Mouse (Mus musculus): ENCODE measurements around the gene Abi3bp.
A peak's percentile ranks its signal among the peaks of the same experiment; 100 is the strongest.

Abi3bp gene

GRCm38 (mm10) chr16:56690715-56691114 is 213.0 kb downstream of the Abi3bp start:
- no peak for DNase-seq

GRCm38 (mm10) chr16:56696448-56696847 is 218.8 kb downstream of the Abi3bp start:
- no peak for DNase-seq

GRCm38 (mm10) chr16:56700898-56701297 is 223.2 kb downstream of the Abi3bp start:
- DNase-seq = no peak

GRCm38 (mm10) chr16:56705731-56706130 is 228.1 kb downstream of the Abi3bp start:
- no peak for DNase-seq

GRCm38 (mm10) chr16:56710071-56710470 is 232.4 kb downstream of the Abi3bp start:
- DNase-seq = no peak

GRCm38 (mm10) chr16:56715608-56716007 is 237.9 kb downstream of the Abi3bp start:
- DNase-seq = no peak

GRCm38 (mm10) chr16:56716557-56717179 is 239.0 kb downstream of the Abi3bp start:
- peak; percentile 78 for DNase-seq

- DNase-seq = peak; percentile 100
Observed at GRCm38 (mm10) chr16:56717224-56718200, 239.8 kb downstream of the Abi3bp start, which contains the start of gene Tfg. TSS of gene Tfg (minus strand) at chr16:56717450.

- no peak for DNase-seq
Observed at GRCm38 (mm10) chr16:56719031-56719430, 241.4 kb downstream of the Abi3bp start.

- DNase-seq = no peak
Observed at GRCm38 (mm10) chr16:56722357-56722756, 244.7 kb downstream of the Abi3bp start.

GRCm38 (mm10) chr16:56724927-56725326 is 247.2 kb downstream of the Abi3bp start:
- no peak for DNase-seq

GRCm38 (mm10) chr16:56729060-56729459 is 251.4 kb downstream of the Abi3bp start:
- DNase-seq = no peak

Data from embryo, embryonic 11 days (tissue).